Comparison of ENCODE assay signal across 25 mouse cellular contexts in genomic region chr1:56920472-56920871, GRCm38 (mm10). TPM values are rescaled to one million over a fixed set of nuclear protein-coding genes. Genes with fewer than 3 reads are reported as not detected.
A peak's percentile ranks its signal among the peaks of the same experiment; 100 is the strongest.
DNase-seq lines count a peak whose midpoint lies in the region; ATAC-seq lines count a peak whose summit lies in the region.
"Had no signal": no experiment of that assay in that cellular context is flagged by ENCODE, and none has a peak within 500 bp of the region (broad histone marks: within the 10 kb centered on the region; RNA-seq: fewer than 3 reads in every experiment).

No protein-coding gene starts in this region.

- peak; percentile 75; the same call in 1 of the 2 replicates for ATAC-seq in forebrain, embryonic 13.5 days
- ATAC-seq in forebrain, embryonic 11.5 days (replicated peaks; ENCODE audit: low FRiP score) = no peak
- ATAC-seq: CD4-positive, CD25-positive, alpha-beta regulatory T cell, adult 4 months; hindbrain, embryonic 16.5 days had no signal

- H3K4me2 ChIP-seq in forebrain, embryonic 13.5 days = no peak overlapping the region
- H3K4me2 ChIP-seq in forebrain, embryonic 11.5 days (ENCODE audit: low read depth, low read length, severe bottlenecking) = no peak overlapping the region
- H3K4me2 ChIP-seq: embryonic facial prominence, embryonic 15.5 days; hindbrain, embryonic 12.5 days had no signal

- 0 out of 2 replicates have a peak overlapping the region, but pooled peaks have one; percentile 6 for H3K27ac ChIP-seq in forebrain, embryonic 13.5 days
- no peak overlapping the region for H3K27ac ChIP-seq in forebrain, embryonic 11.5 days (ENCODE audit: low read depth, low read length)
- H3K27ac ChIP-seq: embryonic facial prominence, embryonic 15.5 days; heart, embryonic 10.5 days; hindbrain, embryonic 12.5 days had no signal

- no peaks in the 10 kb centered on the region for H3K36me3 ChIP-seq in forebrain, embryonic 13.5 days (ENCODE audit: poor library complexity, severe bottlenecking)
- H3K36me3 ChIP-seq in forebrain, embryonic 11.5 days (ENCODE audit: control insufficient read depth, insufficient read depth, low read length) = no peaks in the 10 kb centered on the region
- H3K36me3 ChIP-seq: embryonic facial prominence, embryonic 15.5 days; G1E; heart, embryonic 10.5 days; hindbrain, embryonic 12.5 days had no signal

- H3K27me3 ChIP-seq in forebrain, embryonic 13.5 days = no peaks in the 10 kb centered on the region
- no peaks in the 10 kb centered on the region for H3K27me3 ChIP-seq in forebrain, embryonic 11.5 days (ENCODE audit: control insufficient read depth, insufficient read depth, low read length)
- H3K27me3 ChIP-seq: embryonic facial prominence, embryonic 15.5 days; hindbrain, embryonic 12.5 days had no signal

- H3K4me1 ChIP-seq in forebrain, embryonic 13.5 days = no peaks in the 10 kb centered on the region
- no peaks in the 10 kb centered on the region for H3K4me1 ChIP-seq in forebrain, embryonic 11.5 days (replicated peaks; ENCODE audit: control insufficient read depth, insufficient read depth, low read length)
- H3K4me1 ChIP-seq: hindbrain, embryonic 12.5 days had no signal

- no peaks in the 10 kb centered on the region for H3K9me3 ChIP-seq in forebrain, embryonic 13.5 days (replicated peaks)
- no peaks in the 10 kb centered on the region for H3K9me3 ChIP-seq in forebrain, embryonic 11.5 days (ENCODE audit: control insufficient read depth, low read length)
- H3K9me3 ChIP-seq: embryonic facial prominence, embryonic 15.5 days; heart, embryonic 10.5 days; hindbrain, embryonic 12.5 days had no signal

- no peak for DNase-seq in forebrain, embryonic 11.5 days (ENCODE audit: low spot score)
- DNase-seq in layer of hippocampus, adult 9-11 months = peak; percentile 4
- no peak for DNase-seq in layer of hippocampus, postnatal 25 days (ENCODE audit: extremely low spot score in 1 of 2, low spot score in 1 of 2)
- DNase-seq in brain, embryonic 18.5 days (ENCODE audit: low read depth, low spot score) = peak; percentile 28
- DNase-seq in urinary bladder, adult 18-20 months (ENCODE audit: low spot score in 2 of 2) = no peak
- DNase-seq in spleen, adult 12 weeks (ENCODE audit: low spot score) = no peak
- DNase-seq: adrenal gland, adult 8-10 months; adrenal gland, postnatal 36 days; B cell, adult 2 months; cerebellum, adult 18-20 months; cerebellum, postnatal 10 days; embryo, embryonic 11 days; gastrocnemius, postnatal 10 days; heart, adult 18-20 months; heart, postnatal 10 days; heart, postnatal 4 days; kidney, adult 11 months had no signal

- no peak overlapping the region for H3K4me3 ChIP-seq in forebrain, embryonic 13.5 days
- H3K4me3 ChIP-seq in forebrain, embryonic 11.5 days (ENCODE audit: low read depth, low read length) = no peak overlapping the region
- H3K4me3 ChIP-seq: embryonic facial prominence, embryonic 15.5 days; erythroblast, embryonic 14.5 days; heart, embryonic 10.5 days; hindbrain, embryonic 12.5 days had no signal

- 86% methylated on average over 8 of the region's 8 CpGs for WGBS in forebrain, embryonic 13.5 days
- WGBS in forebrain, embryonic 11.5 days = 88% methylated on average over 8 of the region's 8 CpGs

- H3K9ac ChIP-seq in forebrain, embryonic 13.5 days = no peak overlapping the region
- no peak overlapping the region for H3K9ac ChIP-seq in forebrain, embryonic 11.5 days (ENCODE audit: low read length)
- H3K9ac ChIP-seq: embryonic facial prominence, embryonic 15.5 days; hindbrain, embryonic 12.5 days had no signal

RNA-seq across cellular contexts. Expression of gene Satb2, which starts 58.0 kb away (rescaled TPM):
- 5.5 and 10.2 TPM in 2 replicates for polyA plus RNA-seq in forebrain, embryonic 13.5 days (2015; fragmentation: Nextera tagmentation; extraction: Ambion mirVana)
- polyA plus RNA-seq in forebrain, embryonic 11.5 days (2014; fragmentation: Nextera tagmentation; extraction: Ambion mirVana) = 1.5 and 1.9 TPM in 2 replicates
- 10 to 100 TPM; 14.9 to 17.4 TPM for total RNA-seq in layer of hippocampus, postnatal 25 days (2021)
- polyA plus RNA-seq: CD4-positive, CD25-positive, alpha-beta regulatory T cell, adult 4 months; erythroblast, embryonic 14.5 days; G1E had no signal

Comparison
In these comparisons a context has a peak if more than half of its experiments do, and no peak if none do; other contexts are left out.
1. DNase-seq: peak in layer of hippocampus, adult 9-11 months (single experiment) and brain, embryonic 18.5 days (single experiment); none in forebrain, embryonic 11.5 days (single experiment), layer of hippocampus, postnatal 25 days (0 of 2), urinary bladder, adult 18-20 months (0 of 2) and spleen, adult 12 weeks (single experiment).